Mouse (Mus musculus): ENCODE data around the gene Ccdc54. TPM values are rescaled to one million over a fixed set of nuclear protein-coding genes. Genes with fewer than 3 reads are reported as not detected.

Ccdc54 gene
- polyA plus RNA-seq, 1 experiment from 2014 or later: not detected

Other genes starting within 250 kb of the Ccdc54 start
- 48.2 and 54.4 TPM in 2 replicates for gene Bbx, start 158.8 kb downstream of the Ccdc54 start, polyA plus RNA-seq (2016; fragmentation: Nextera tagmentation; extraction: Ambion mirVana)

Data from embryonic facial prominence, embryonic 12.5 days (tissue).